Mouse (Mus musculus): Measurements from ENCODE around the gene Prkce.
A peak's percentile ranks its signal among the peaks of the same experiment; 100 is the strongest.

Prkce gene

GRCm38 (mm10) chr17:86420646-86421338 lies 253.2 kb downstream of the Prkce start:
- no peak for DNase-seq

- no peak for DNase-seq
Measured at GRCm38 (mm10) chr17:86422023-86422422, 254.4 kb downstream of the Prkce start.

- no peak for DNase-seq
Measured at GRCm38 (mm10) chr17:86429877-86430276, 262.3 kb downstream of the Prkce start.

GRCm38 (mm10) chr17:86433117-86433516 lies 265.5 kb downstream of the Prkce start:
- DNase-seq = no peak

GRCm38 (mm10) chr17:86433813-86434212 lies 266.2 kb downstream of the Prkce start:
- DNase-seq = no peak

- DNase-seq = no peak
Measured at GRCm38 (mm10) chr17:86434781-86435180, 267.2 kb downstream of the Prkce start.

- DNase-seq = no peak
Measured at GRCm38 (mm10) chr17:86435570-86435969, 268.0 kb downstream of the Prkce start.

GRCm38 (mm10) chr17:86435984-86436383 lies 268.4 kb downstream of the Prkce start:
- no peak for DNase-seq

GRCm38 (mm10) chr17:86436583-86437370 lies 269.2 kb downstream of the Prkce start:
- no peak for DNase-seq

- no peak for DNase-seq
Measured at GRCm38 (mm10) chr17:86437516-86438277, 270.1 kb downstream of the Prkce start.

GRCm38 (mm10) chr17:86438278-86438661 lies 270.7 kb downstream of the Prkce start:
- DNase-seq = no peak

- DNase-seq = no peak
Measured at GRCm38 (mm10) chr17:86438763-86439162, 271.2 kb downstream of the Prkce start.

- DNase-seq = no peak
Measured at GRCm38 (mm10) chr17:86441098-86441497, 273.5 kb downstream of the Prkce start.

- no peak for DNase-seq
Measured at GRCm38 (mm10) chr17:86443886-86444285, 276.3 kb downstream of the Prkce start.

GRCm38 (mm10) chr17:86444578-86445419 lies 277.2 kb downstream of the Prkce start:
- DNase-seq = peak; percentile 96

GRCm38 (mm10) chr17:86445420-86445720 lies 277.8 kb downstream of the Prkce start:
- DNase-seq = no peak

GRCm38 (mm10) chr17:86445900-86446299 lies 278.3 kb downstream of the Prkce start:
- no peak for DNase-seq

- DNase-seq = peak; percentile 61
Measured at GRCm38 (mm10) chr17:86447101-86447598, 279.6 kb downstream of the Prkce start.

- DNase-seq = no peak
Measured at GRCm38 (mm10) chr17:86452934-86453333, 285.3 kb downstream of the Prkce start.

GRCm38 (mm10) chr17:86453673-86454350 lies 286.2 kb downstream of the Prkce start:
- DNase-seq = no peak

- DNase-seq = no peak
Measured at GRCm38 (mm10) chr17:86454351-86454706, 286.7 kb downstream of the Prkce start.

GRCm38 (mm10) chr17:86456512-86456911 lies 288.9 kb downstream of the Prkce start:
- no peak for DNase-seq

Data from kidney, postnatal 14 days (tissue).